In the genomic region with DNA sequence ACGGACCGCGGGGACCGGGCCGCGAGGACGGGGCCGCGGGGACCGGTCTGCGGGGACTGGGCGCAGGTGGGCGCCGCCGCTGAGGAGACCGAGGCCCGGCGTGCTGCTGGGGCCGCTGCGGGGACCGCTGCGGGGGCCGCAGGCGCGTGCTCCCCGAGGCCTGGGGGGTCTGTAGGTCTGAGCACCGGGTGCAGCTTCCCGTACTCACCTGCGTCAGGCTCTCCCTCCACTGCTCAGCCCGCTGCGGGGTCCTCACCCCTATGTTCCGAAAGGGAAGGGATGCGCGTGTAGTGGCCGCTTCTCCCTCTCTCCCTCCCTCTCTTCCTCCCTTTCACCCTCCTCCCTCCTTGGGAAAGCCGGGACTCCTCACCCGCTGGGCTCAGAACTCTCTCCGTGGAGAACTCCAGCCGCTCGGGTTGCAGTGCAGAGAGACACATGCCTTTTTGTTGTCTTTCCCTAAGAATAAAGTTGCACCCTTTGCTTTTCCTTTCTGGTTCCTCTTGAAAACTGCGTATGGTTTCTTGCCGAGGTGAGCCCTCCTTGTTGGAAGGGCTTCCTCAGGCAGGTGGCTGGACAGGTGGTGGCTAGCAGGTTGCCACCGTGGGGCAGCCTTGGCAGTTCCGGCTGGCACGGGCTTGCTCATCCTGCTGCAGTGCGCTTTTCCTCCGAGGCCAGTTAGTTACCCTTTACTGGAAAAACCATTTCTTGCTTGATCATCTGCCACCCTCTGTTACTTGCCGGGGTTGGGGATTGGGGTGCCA, we compare ENCODE assay signal across 9 mouse cellular contexts. TPM values are rescaled to one million over a fixed set of nuclear protein-coding genes. Genes with fewer than 3 reads are reported as not detected.
DNase-seq lines count a peak whose midpoint lies in the region; ATAC-seq and TF ChIP-seq lines count a peak whose summit lies in the region.
"Had no signal": no experiment of that assay in that cellular context is flagged by ENCODE, and none has a peak within 500 bp of the region (broad histone marks: within the 10 kb centered on the region; RNA-seq: fewer than 3 reads in every experiment).

No protein-coding gene starts in this region.

- peaks cover 37% of the 10 kb centered on the region for H3K4me1 ChIP-seq in embryonic facial prominence, embryonic 10.5 days
- peaks cover 15% of the 10 kb centered on the region for H3K4me1 ChIP-seq in midbrain, embryonic 14.5 days (ENCODE audit: control insufficient read depth, insufficient read depth, low read length)
- peaks cover 15% of the 10 kb centered on the region for H3K4me1 ChIP-seq in testis, adult 2 months (ENCODE audit: control insufficient read depth, insufficient read depth, low read length)

- 0 out of 2 replicates have a peak, but pooled peaks cover 4% of the 10 kb centered on the region for H3K36me3 ChIP-seq in embryonic facial prominence, embryonic 10.5 days (replicated peaks)
- no peaks in the 10 kb centered on the region for H3K36me3 ChIP-seq in midbrain, embryonic 14.5 days (ENCODE audit: control insufficient read depth, insufficient read depth, low read length)
- no peaks in the 10 kb centered on the region for H3K36me3 ChIP-seq in testis, adult 2 months (ENCODE audit: control insufficient read depth, insufficient read depth, low read length)

- no peak for TF ChIP-seq CTCF in testis, adult 2 months (IDR thresholded peaks at IDR 0.05; ENCODE audit: control insufficient read depth, insufficient read depth, insufficient replicate concordance, low read depth, low read length)

- H3K9me3 ChIP-seq in embryonic facial prominence, embryonic 10.5 days = no peaks in the 10 kb centered on the region
- H3K9me3 ChIP-seq in midbrain, embryonic 14.5 days (ENCODE audit: control insufficient read depth, low read length) = no peaks in the 10 kb centered on the region

- H3K27me3 ChIP-seq in embryonic facial prominence, embryonic 10.5 days (replicated peaks; ENCODE audit: low read depth, poor library complexity, severe bottlenecking) = no peaks in the 10 kb centered on the region
- no peaks in the 10 kb centered on the region for H3K27me3 ChIP-seq in midbrain, embryonic 14.5 days (ENCODE audit: control insufficient read depth, insufficient read depth, low read length)
- H3K27me3 ChIP-seq in testis, adult 2 months (ENCODE audit: control insufficient read depth, insufficient read depth, low read length) = no peaks in the 10 kb centered on the region
- H3K27me3 ChIP-seq: Patski had no signal

- H3K9ac ChIP-seq in midbrain, embryonic 14.5 days (replicated peaks; ENCODE audit: low read length) = peak overlapping the region; percentile 87

- peak; percentile 63; the same call in 1 of the 2 replicates for ATAC-seq in midbrain, embryonic 14.5 days (ENCODE audit: low FRiP score, low TSS enrichment)

- H3K4me2 ChIP-seq in midbrain, embryonic 14.5 days (ENCODE audit: low read length) = peak overlapping the region; percentile 93

- TF ChIP-seq POLR2A in testis, adult 2 months (IDR thresholded peaks at IDR 0.05; ENCODE audit: control insufficient read depth, low read depth, low read length) = peak; percentile 25; the same call in 1 of the 2 replicates

- WGBS in embryonic facial prominence, embryonic 10.5 days = 1% methylated on average over 48 of the region's 48 CpGs
- under 1% methylated on average over 48 of the region's 48 CpGs for WGBS in midbrain, embryonic 14.5 days

- DNase-seq in frontal cortex, postnatal 36 days (ENCODE audit: low spot score in 2 of 2) = peak; percentile 32 to 40
- DNase-seq in frontal cortex, postnatal 25 days (ENCODE audit: low spot score in 2 of 2) = no peak
- DNase-seq in R1 (ENCODE audit: low read depth, low spot score) = peak; percentile 72
- peak; percentile 60 for DNase-seq in embryonic facial prominence, embryonic 10.5 days (ENCODE audit: low spot score)
- peak; percentile 29 to 34 for DNase-seq in heart, postnatal 14 days
- DNase-seq in left cerebral cortex, postnatal 25 days (ENCODE audit: low spot score in 2 of 2) = peak; percentile 28 to 43
- DNase-seq in midbrain, embryonic 14.5 days = peak; percentile 68

- intact Hi-C loops in heart, postnatal 14 days (cut with DNase I) = loop anchor here (2.0 kb wide), 2 partner anchors 19 to 69 kb away; no protein-coding TSS in a partner anchor
- intact Hi-C loops in left cerebral cortex, postnatal 25 days (cut with DNase I) = no loop called here

- peak overlapping the region; percentile 91 for H3K4me3 ChIP-seq in embryonic facial prominence, embryonic 10.5 days
- H3K4me3 ChIP-seq in midbrain, embryonic 14.5 days (replicated peaks; ENCODE audit: low read depth, low read length) = peak overlapping the region; percentile 89
- H3K4me3 ChIP-seq in testis, adult 2 months (ENCODE audit: control insufficient read depth, low read depth, low read length) = peak overlapping the region; percentile 98

- peak overlapping the region; percentile 93 for H3K27ac ChIP-seq in embryonic facial prominence, embryonic 10.5 days (replicated peaks)
- peak overlapping the region; percentile 84 for H3K27ac ChIP-seq in midbrain, embryonic 14.5 days (replicated peaks; ENCODE audit: low read depth, low read length)
- peak overlapping the region; percentile 97 for H3K27ac ChIP-seq in testis, adult 2 months (ENCODE audit: control insufficient read depth, insufficient read depth, low read depth, low read length)

RNA-seq across cellular contexts. Expression of a gene that starts 0.7 kb away (rescaled TPM):
- 39.3 and 41.3 TPM in 2 replicates for polyA plus RNA-seq in embryonic facial prominence, embryonic 10.5 days (2016; fragmentation: Nextera tagmentation; extraction: Ambion mirVana)
- total RNA-seq in heart, postnatal 14 days (2021) = 10 to 100 TPM; 56.9 to 63.9 TPM
- 100 to 1,000 TPM; 106 to 107 TPM for total RNA-seq in left cerebral cortex, postnatal 25 days (2021)
- polyA plus RNA-seq in midbrain, embryonic 14.5 days (2014; fragmentation: Nextera tagmentation; extraction: Ambion mirVana) = 48.0 and 50.2 TPM in 2 replicates
- 69.6 and 69.7 TPM in 2 replicates for polyA plus RNA-seq in testis, adult 2 months (2012; rRNA removed)

RNA-seq across cellular contexts. Expression of a gene that starts 50.3 kb away (rescaled TPM):
- polyA plus RNA-seq in embryonic facial prominence, embryonic 10.5 days (2016; fragmentation: Nextera tagmentation; extraction: Ambion mirVana) = 4.8 and 5.6 TPM in 2 replicates
- total RNA-seq in heart, postnatal 14 days (2021) = under 1 TPM; 0.29 to 0.43 TPM
- 1 to 10 TPM; 3.1 to 3.4 TPM for total RNA-seq in left cerebral cortex, postnatal 25 days (2021)
- 2.1 and 3.0 TPM in 2 replicates for polyA plus RNA-seq in midbrain, embryonic 14.5 days (2014; fragmentation: Nextera tagmentation; extraction: Ambion mirVana)
- polyA plus RNA-seq in testis, adult 2 months (2012; rRNA removed) = 11.1 and 11.2 TPM in 2 replicates

Comparison
In these comparisons a context has a peak if more than half of its experiments do, and no peak if none do; other contexts are left out.
1. DNase-seq: peak in frontal cortex, postnatal 36 days (2 of 2), R1 (single experiment), embryonic facial prominence, embryonic 10.5 days (single experiment), heart, postnatal 14 days (2 of 2), left cerebral cortex, postnatal 25 days (2 of 2) and midbrain, embryonic 14.5 days (single experiment); none in frontal cortex, postnatal 25 days (0 of 2).
2. Peak in every context shown above with its lines, with median percentiles within 50 percentile points of each other: H3K27ac ChIP-seq and H3K4me3 ChIP-seq.